Mouse (Mus musculus) stomach, embryonic 15.5 days (tissue): ENCODE measurements at regions not wholly inside any gene's neighbourhood (a gene's known extent, or its start where the extent isn't known, plus 50 kb on each side); places are given as distances from the start of the nearest gene placed in this dataset.

Experiments used
- ATAC-seq: fragments of 200-750 bp; cut with Nextera tagmentation; 2 replicates; pipeline ENCODE4 v1.8.0; 2017; ENCODE audit warnings: low read depth, moderate number of reproducible peaks, moderate TSS enrichment; ENCODE audit not compliant: insufficient read depth, low FRiP score
- H3K27ac ChIP-seq: fragments of 300-500 bp; sonication (generic); 2 replicates; pipeline ENCODE4 v1.5.1; 2015; ENCODE audit warnings: mild to moderate bottlenecking, inconsistent platforms
- H3K27me3 ChIP-seq: fragments of 300-500 bp; sonication (generic); replicated peaks from 2 replicates; pipeline ENCODE4 v1.6.1; 2015; ENCODE audit warnings: inconsistent platforms
- H3K36me3 ChIP-seq: fragments of 300-500 bp; sonication (generic); 2 replicates; pipeline ENCODE4 v1.6.1; 2015; ENCODE audit warnings: inconsistent platforms
- H3K4me1 ChIP-seq: fragments of 300-500 bp; sonication (generic); 2 replicates; pipeline ENCODE4 v1.6.1; 2015; ENCODE audit warnings: inconsistent platforms
- H3K4me2 ChIP-seq: fragments of 300-500 bp; sonication (generic); 2 replicates; pipeline ENCODE4 v1.6.1; 2015; ENCODE audit warnings: mild to moderate bottlenecking, inconsistent platforms
- H3K4me3 ChIP-seq: fragments of 300-500 bp; sonication (generic); replicated peaks from 2 replicates; pipeline ENCODE4 v1.5.1; 2015; ENCODE audit warnings: inconsistent platforms
- H3K9ac ChIP-seq: fragments of 300-500 bp; sonication (generic); 2 replicates; pipeline ENCODE4 v1.6.1; 2015; ENCODE audit warnings: inconsistent platforms
- H3K9me3 ChIP-seq: fragments of 300-500 bp; sonication (generic); 2 replicates; pipeline ENCODE4 v1.6.1; 2016; ENCODE audit warnings: inconsistent platforms
- WGBS: fragments of 180-500 bp; shearing (Covaris S2); methylation state at CpG from one replicate; pipeline ENCODE4 v1.1.7; 2015; 5-methylcytosine and 5-hydroxymethylcytosine counted together

- ATAC-seq, result no peak
- Histone ChIP-seq H3K4me2 (no peak overlapping the region), H3K9me3 (no peaks in the 10 kb centered on the region), H3K4me3 (no peak overlapping the region), H3K9ac (no peak overlapping the region), H3K36me3 (no peaks in the 10 kb centered on the region), H3K4me1 (no peaks in the 10 kb centered on the region), H3K27me3 (no peaks in the 10 kb centered on the region), H3K27ac (no peak overlapping the region)
- WGBS, result 70% methylated on average over 1 of the region's 1 CpGs
Measured at GRCm38 (mm10) chr9:87784872-87785271, 53.8 kb upstream of the Tbx18 start.

- WGBS, result 71% methylated on average over 2 of the region's 2 CpGs
- no peaks in the 10 kb centered on the region for H3K27me3 ChIP-seq
- H3K4me1 ChIP-seq, result no peaks in the 10 kb centered on the region
- no peaks in the 10 kb centered on the region for H3K9me3 ChIP-seq
- no peak overlapping the region for H3K27ac ChIP-seq
- no peak overlapping the region for H3K4me3 ChIP-seq
- H3K4me2 ChIP-seq, result no peak overlapping the region
- no peak for ATAC-seq
- H3K9ac ChIP-seq, result no peak overlapping the region
- no peaks in the 10 kb centered on the region for H3K36me3 ChIP-seq
Measured at GRCm38 (mm10) chr9:87811746-87812145, 80.7 kb upstream of the Tbx18 start.

DNA sequence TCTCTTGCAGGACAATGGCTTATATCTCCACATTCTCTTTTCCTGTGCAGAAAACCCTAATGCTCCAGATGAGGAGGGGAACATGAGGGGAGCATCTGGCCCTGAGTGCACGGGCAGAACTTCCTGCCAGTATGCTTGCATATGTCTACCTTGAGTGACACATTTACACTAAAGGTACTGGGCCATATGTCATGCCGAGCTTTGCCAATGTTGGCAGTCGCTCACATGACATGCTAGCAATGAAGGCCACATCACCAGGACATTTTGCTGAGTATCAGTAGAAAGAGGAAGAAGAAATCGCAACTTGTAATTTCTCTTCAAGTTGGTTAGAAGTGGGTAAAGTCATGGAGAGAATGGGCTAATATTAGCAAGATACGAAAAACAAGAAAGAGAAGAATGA lies 91.2 kb upstream of the Tbx18 start:
- WGBS, result 80% methylated on average over 5 of the region's 5 CpGs
- H3K4me1 ChIP-seq, result no peaks in the 10 kb centered on the region
- H3K4me3 ChIP-seq, result no peak overlapping the region
- no peak overlapping the region for H3K9ac ChIP-seq
- H3K27me3 ChIP-seq, result no peaks in the 10 kb centered on the region
- ATAC-seq, result no peak
- no peaks in the 10 kb centered on the region for H3K9me3 ChIP-seq
- no peak overlapping the region for H3K4me2 ChIP-seq
- H3K36me3 ChIP-seq, result no peaks in the 10 kb centered on the region
- H3K27ac ChIP-seq, result no peak overlapping the region

DNA sequence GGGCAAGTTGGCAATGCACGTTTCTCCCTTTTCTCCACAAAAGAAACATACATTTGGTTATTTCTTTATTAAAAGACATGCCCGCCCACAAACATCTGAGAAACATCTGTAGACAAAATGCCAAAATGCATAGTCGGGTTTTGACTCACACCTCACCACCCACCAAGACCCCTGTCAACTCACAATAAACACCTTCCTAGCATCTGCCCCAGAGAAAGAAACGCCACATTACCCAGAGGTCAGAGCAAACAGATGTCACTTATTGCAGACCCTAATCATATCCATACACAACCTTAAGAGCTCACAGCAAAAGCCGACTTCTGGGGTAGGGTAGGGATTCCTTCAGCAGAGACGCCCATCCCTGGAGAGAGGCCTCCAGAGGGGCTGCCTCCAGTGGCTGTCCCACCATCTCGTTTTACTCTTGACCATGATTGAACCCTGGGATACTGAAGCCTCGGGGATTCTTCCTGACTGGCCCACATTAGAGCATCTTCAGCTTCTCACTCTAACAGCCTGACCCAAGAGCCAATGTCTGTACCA lies 93.7 kb upstream of the Tbx18 start:
- WGBS, result 63% methylated on average over 8 of the region's 8 CpGs
- Histone ChIP-seq H3K27me3 (no peaks in the 10 kb centered on the region), H3K9me3 (no peaks in the 10 kb centered on the region), H3K9ac (no peak overlapping the region), H3K36me3 (no peaks in the 10 kb centered on the region), H3K4me3 (no peak overlapping the region), H3K27ac (no peak overlapping the region), H3K4me2 (no peak overlapping the region), H3K4me1 (no peaks in the 10 kb centered on the region)
- ATAC-seq, result no peak

DNA sequence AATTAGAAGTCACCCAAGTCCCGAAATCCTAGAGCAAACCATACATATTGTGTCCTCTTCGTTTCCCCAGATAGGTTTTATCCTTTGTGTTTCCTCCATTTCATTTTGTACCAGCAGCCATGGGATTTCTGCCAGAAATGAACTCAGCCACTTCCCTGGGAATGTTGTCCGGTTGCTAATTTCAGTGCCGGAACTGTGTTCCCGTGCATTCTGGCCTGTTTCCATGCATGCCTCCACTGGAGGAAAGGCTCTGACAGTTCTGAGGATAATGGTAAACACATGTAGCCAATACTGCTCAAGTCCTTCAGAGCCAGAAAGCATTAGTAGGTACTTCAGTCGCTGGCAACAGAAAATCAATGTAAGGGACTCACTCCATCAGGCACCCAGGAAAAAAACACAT lies 112.8 kb upstream of the Tbx18 start:
- Histone ChIP-seq H3K9me3 (no peaks in the 10 kb centered on the region), H3K4me3 (no peak overlapping the region), H3K27me3 (no peaks in the 10 kb centered on the region), H3K36me3 (no peaks in the 10 kb centered on the region), H3K4me2 (no peak overlapping the region), H3K4me1 (no peaks in the 10 kb centered on the region), H3K27ac (no peak overlapping the region), H3K9ac (no peak overlapping the region)
- ATAC-seq, result no peak
- 43% methylated on average over 6 of the region's 6 CpGs for WGBS

DNA sequence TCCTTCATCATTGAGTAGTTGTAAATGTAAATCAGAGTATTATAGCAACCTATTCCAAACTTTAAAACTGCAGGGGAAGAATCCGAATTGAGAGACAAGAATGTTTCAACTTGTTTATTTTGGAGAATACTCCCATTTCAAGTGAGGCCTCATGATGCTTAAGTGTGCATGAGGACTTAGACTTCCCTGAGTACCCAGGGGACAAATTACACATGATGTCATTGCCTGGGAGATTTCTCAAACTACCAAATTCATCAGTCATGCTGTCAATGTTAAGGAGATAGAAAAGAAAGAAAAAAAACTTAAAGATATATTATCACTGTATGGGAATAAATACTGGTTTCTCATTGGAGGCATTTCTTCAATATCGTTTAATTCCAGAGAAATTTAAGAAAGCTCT lies 113.4 kb upstream of the Tbx18 start:
- no peak for ATAC-seq
- Histone ChIP-seq H3K36me3 (no peaks in the 10 kb centered on the region), H3K9me3 (no peaks in the 10 kb centered on the region), H3K4me2 (no peak overlapping the region), H3K27ac (no peak overlapping the region), H3K4me3 (no peak overlapping the region), H3K4me1 (no peaks in the 10 kb centered on the region), H3K27me3 (no peaks in the 10 kb centered on the region), H3K9ac (no peak overlapping the region)
- 59% methylated on average over 2 of the region's 2 CpGs for WGBS

DNA sequence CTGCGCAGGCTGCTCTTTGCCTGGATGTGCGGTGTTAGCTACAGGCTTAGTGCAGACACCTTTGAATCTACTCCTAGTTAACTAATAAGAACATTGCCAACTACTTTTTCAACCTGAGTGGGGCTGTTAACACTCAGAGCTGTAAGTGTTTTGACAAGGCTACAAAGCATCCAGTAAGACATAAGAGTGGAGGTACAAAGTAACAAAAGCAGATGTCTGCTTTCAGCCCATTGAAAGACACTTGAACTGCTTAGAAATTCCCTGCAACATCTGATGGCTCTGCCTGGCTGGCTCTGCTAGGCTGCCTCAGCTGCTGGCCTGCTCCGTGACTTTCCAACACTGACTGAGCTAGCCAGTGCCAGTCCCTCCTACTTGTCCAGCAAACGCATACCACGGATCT lies 117.8 kb upstream of the Tbx18 start:
- Histone ChIP-seq H3K4me1 (no peaks in the 10 kb centered on the region), H3K9ac (no peak overlapping the region), H3K27ac (no peak overlapping the region), H3K4me3 (no peak overlapping the region), H3K27me3 (no peaks in the 10 kb centered on the region), H3K36me3 (no peaks in the 10 kb centered on the region), H3K4me2 (no peak overlapping the region), H3K9me3 (no peaks in the 10 kb centered on the region)
- WGBS, result 73% methylated on average over 5 of the region's 5 CpGs
- no peak for ATAC-seq

- Histone ChIP-seq H3K36me3 (no peaks in the 10 kb centered on the region), H3K4me2 (no peak overlapping the region), H3K4me1 (no peaks in the 10 kb centered on the region), H3K27me3 (no peaks in the 10 kb centered on the region), H3K9ac (no peak overlapping the region), H3K4me3 (no peak overlapping the region), H3K27ac (no peak overlapping the region), H3K9me3 (no peaks in the 10 kb centered on the region)
- ATAC-seq, result no peak
- WGBS, result 95% methylated on average over 1 of the region's 1 CpGs
Measured at GRCm38 (mm10) chr9:87850133-87850532, 119.1 kb upstream of the Tbx18 start.

- Histone ChIP-seq H3K9ac (no peak overlapping the region), H3K4me1 (no peaks in the 10 kb centered on the region), H3K27me3 (no peaks in the 10 kb centered on the region), H3K27ac (no peak overlapping the region), H3K4me2 (no peak overlapping the region), H3K4me3 (no peak overlapping the region), H3K9me3 (no peaks in the 10 kb centered on the region), H3K36me3 (no peaks in the 10 kb centered on the region)
- no peak for ATAC-seq
- 55% methylated on average over 1 of the region's 1 CpGs for WGBS
Measured at GRCm38 (mm10) chr9:87861588-87861987, 130.5 kb upstream of the Tbx18 start.

GRCm38 (mm10) chr9:87865236-87865635 lies 134.2 kb upstream of the Tbx18 start:
- Histone ChIP-seq H3K27ac (no peak overlapping the region), H3K9me3 (no peaks in the 10 kb centered on the region), H3K36me3 (no peaks in the 10 kb centered on the region), H3K4me1 (no peaks in the 10 kb centered on the region), H3K27me3 (no peaks in the 10 kb centered on the region), H3K4me3 (no peak overlapping the region), H3K9ac (no peak overlapping the region), H3K4me2 (no peak overlapping the region)
- WGBS, result 85% methylated on average over 6 of the region's 6 CpGs
- ATAC-seq, result no peak

DNA sequence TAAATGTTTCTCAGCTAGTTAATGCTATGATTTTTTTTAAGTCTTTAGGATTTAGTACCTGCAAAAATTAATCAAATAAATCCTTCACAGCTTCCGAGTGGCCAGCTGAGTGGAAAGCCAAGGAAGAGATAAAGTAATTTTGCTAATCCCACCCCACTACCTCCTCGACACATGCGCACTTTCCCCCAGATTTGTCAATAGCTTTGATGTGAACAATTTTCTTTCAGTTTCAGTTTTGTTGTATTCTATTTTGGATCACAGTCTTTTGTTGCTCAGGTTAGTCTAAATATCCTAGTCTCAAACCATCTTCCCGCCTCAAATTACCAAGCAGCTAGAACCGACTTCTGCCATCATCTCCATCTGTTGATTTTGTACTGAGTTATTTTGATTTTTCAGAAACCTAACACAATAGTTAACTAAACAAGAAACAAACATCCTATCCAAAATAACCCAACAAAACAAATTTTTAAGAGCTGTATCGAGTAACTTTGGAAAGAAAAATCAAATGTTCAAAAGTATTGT lies 141.4 kb upstream of the Tbx18 start:
- Histone ChIP-seq H3K27me3 (no peaks in the 10 kb centered on the region), H3K9ac (no peak overlapping the region), H3K27ac (no peak overlapping the region), H3K4me1 (no peaks in the 10 kb centered on the region), H3K36me3 (no peaks in the 10 kb centered on the region), H3K4me3 (no peak overlapping the region), H3K9me3 (no peaks in the 10 kb centered on the region), H3K4me2 (no peak overlapping the region)
- 83% methylated on average over 6 of the region's 6 CpGs for WGBS
- ATAC-seq, result no peak

DNA sequence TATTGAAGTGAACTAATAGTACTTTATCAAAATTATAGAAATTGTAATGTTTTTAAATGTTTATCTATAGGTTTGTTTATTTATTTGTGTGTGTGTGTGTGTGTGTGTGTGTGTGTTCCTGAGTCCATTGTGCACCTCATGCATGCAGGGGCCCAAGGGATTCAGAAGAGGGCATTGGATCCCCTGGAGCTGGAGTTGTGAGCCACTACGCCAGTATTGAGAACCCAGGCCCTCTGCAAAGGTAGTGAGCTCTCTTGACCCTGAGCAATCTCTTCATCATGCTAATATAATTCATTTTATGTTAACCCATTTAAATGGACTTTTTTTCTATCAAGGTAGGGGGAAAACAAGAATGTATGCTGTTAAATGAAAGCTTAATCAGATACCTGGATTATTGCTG lies 151.5 kb upstream of the Tbx18 start:
- Histone ChIP-seq H3K4me1 (no peaks in the 10 kb centered on the region), H3K9me3 (no peaks in the 10 kb centered on the region), H3K9ac (no peak overlapping the region), H3K4me3 (no peak overlapping the region), H3K27ac (no peak overlapping the region), H3K27me3 (no peaks in the 10 kb centered on the region), H3K4me2 (no peak overlapping the region), H3K36me3 (no peaks in the 10 kb centered on the region)
- WGBS, result 64% methylated on average over 1 of the region's 1 CpGs
- ATAC-seq, result no peak

- Histone ChIP-seq H3K36me3 (no peaks in the 10 kb centered on the region), H3K4me1 (no peaks in the 10 kb centered on the region), H3K27me3 (no peaks in the 10 kb centered on the region), H3K9me3 (no peaks in the 10 kb centered on the region), H3K9ac (no peak overlapping the region), H3K27ac (no peak overlapping the region), H3K4me3 (no peak overlapping the region), H3K4me2 (no peak overlapping the region)
- ATAC-seq, result no peak
Measured at GRCm38 (mm10) chr9:87883069-87883468, 152.0 kb upstream of the Tbx18 start.
